Mouse (Mus musculus) liver (tissue): ENCODE measurements around the gene Gm49395.

Source experiments
- DNase-seq: peaks from one replicate; pipeline ENCODE4 v3.0.0-alpha.2; 2020; ENCODE audit warnings: mixed read lengths

Gm49395 gene

GRCm38 (mm10) chr13:114987161-114987560 is 114.6 kb downstream of the Gm49395 start:
- DNase-seq, result no peak
